Mouse (Mus musculus): ENCODE results near the gene Tcf15.

Tcf15 gene

GRCm38 (mm10) chr2:152119228-152119865 lies 24.0 kb upstream of the Tcf15 start:
- in situ Hi-C loops (cut with MboI): loop anchor here (25.0 kb wide), 1 partner anchor 243 kb away; no protein-coding TSS in a partner anchor

DNA sequence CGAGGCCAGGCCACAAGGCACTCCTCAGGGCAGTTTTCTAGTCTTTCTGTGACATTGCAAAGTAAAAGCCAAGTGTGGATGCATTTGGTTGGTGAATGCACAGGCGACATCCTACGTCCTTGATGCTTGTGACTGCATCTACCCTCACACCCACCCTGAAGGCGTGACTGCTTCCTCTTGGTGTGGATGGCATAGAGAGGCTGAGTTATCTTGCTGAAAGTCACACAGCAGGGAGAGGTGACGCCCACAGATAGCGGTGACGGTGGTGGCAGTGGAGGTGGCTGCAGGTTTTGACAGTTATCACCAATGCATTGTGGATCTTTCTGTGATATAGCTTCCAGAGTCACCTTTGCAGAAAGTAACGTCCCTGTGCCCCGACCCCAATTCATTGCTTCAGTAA lies 20.5 kb upstream of the Tcf15 start:
- in situ Hi-C loops (cut with MboI): loop anchor here (25.0 kb wide), 1 partner anchor 239 kb away; no protein-coding TSS in a partner anchor

GRCm38 (mm10) chr2:152128597-152128996 lies 14.8 kb upstream of the Tcf15 start:
- in situ Hi-C loops (cut with MboI): no loop called here

DNA sequence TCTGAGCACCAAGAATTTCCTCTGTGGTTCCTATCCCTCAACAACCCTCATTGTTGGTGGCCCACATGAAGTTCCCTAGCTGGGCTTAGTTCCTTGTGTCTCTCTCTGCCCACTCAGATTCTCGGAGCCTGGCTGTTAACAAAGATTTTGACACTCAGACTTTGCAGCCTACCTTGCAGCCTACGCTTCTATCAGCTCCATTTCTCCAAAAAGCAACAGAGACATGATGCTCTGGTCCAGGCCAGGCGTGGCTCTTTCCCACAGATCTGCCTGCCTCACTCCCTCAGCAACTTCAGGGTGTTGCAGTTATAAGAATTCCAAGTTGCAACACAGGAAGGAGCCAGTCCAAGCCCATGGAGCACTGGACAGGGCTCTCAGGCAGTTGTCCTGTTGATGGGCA lies 13.6 kb upstream of the Tcf15 start:
- in situ Hi-C loops (cut with MboI): no loop called here

DNA sequence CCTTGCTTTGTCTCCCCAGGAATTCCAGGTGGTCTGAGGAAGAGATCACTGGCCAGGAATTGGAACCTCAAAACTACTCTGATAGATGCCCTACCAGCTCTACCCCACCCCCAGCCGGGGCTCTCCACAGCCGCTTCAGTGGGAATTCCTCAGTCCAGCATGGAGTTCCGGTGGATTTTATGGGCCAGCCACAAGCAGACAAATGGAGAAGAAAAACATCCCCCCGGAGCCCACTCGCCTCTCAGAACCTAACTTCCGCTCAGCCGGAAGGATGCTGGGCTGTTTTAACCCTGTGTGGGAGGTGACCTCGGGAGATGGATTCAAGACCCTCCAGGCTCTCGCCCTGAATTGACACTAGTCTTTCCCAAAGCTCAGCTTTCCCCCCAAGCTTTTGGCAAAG lies 11.3 kb upstream of the Tcf15 start:
- in situ Hi-C loops (cut with MboI): no loop called here

DNA sequence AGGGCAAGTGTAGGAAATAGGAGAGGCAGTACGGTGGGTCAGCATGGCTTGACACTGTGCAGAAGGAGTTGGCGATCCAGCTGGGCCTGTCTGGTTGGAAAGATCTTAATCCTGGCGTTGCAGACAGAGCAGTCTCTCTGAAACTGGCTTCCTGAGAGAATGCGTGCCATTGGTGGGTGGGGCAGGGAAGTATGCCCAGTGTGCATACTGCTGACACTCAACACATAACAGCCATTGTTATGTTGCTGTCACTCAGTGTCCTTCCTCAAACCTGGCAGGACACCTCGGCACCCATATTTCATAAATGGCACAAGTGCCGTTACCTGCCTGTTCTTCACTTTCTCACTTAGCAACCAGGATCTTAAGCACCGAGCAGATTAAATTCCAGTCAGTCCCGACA lies 10.7 kb upstream of the Tcf15 start:
- in situ Hi-C loops (cut with MboI): no loop called here

DNA sequence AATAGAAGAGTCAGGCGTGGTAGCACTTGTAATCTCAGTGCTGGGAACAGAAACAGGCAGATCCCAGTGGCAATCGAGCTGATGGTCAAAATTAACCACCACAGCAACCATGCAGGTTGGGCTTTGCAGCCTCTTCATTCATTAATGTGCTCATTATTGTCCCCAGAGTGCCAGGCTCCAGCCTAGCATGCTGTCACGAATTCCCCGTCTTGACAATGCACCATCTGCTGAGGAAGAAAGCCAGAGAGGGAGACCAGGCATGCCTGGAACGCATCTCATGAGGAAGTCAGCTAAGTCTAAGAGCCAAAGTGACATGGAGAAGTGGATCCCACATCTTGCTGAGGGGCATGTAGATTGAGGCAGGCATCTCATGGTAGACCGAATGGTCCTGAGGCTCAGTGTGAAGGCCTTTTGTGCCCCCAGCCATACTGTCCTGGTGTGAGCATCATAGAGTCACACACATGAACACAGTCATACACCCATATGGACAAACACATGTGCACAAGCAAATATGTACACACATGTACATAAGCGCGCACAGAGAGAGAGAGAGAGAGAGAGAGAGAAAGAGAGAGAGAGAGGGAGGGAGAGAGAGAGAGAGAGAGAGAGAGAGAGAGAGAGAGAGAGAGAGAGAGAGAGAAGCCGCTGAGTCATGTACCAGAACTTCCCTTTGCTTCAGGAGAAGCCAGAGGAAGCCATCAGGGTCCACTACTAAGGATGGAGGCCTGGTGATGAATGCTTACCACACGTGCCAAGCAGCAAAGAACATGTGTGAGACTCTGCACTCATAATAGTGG lies 4.0 kb upstream of the Tcf15 start:
- in situ Hi-C loops (cut with MboI): no loop called here

DNA sequence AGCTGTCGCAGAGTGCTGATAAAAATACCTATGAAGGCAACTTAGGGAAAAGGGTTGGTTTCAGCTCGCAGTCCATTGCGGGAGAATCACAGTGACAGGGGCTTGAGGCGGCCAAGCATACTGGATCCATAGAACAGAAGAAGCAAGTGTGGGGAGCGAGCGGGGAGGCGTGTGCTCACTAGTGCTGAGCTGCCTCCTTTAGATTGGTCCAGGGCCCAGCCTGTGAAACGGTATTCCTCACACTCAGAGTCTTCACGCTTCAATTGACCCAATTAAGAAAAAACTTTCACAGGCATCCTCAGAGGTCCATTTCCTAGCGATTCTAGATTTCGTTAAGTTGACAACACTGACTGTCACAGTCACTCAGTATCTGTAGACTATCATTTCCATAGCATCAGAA lies 2.4 kb upstream of the Tcf15 start:
- in situ Hi-C loops (cut with MboI): no loop called here

DNA sequence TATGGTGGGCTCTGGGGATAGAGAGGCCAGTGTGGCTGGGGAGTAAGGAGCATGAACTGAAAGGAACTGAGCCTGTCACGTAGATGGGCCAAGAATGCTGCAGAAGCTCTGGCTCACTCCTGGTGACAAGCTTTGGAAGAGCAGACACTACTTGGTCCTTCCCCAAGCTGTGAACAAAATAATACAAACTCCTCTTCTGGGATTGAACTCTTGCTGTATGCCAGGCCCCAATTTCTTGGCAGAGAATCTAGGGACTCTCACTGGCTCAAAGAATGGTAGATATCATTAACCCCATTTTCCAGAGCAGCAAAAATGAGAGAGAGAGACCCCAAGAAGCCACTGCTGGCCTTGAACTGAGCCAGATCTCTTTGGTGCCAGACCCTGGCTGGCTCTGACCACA lies 1.9 kb upstream of the Tcf15 start:
- in situ Hi-C loops (cut with MboI): no loop called here

DNA sequence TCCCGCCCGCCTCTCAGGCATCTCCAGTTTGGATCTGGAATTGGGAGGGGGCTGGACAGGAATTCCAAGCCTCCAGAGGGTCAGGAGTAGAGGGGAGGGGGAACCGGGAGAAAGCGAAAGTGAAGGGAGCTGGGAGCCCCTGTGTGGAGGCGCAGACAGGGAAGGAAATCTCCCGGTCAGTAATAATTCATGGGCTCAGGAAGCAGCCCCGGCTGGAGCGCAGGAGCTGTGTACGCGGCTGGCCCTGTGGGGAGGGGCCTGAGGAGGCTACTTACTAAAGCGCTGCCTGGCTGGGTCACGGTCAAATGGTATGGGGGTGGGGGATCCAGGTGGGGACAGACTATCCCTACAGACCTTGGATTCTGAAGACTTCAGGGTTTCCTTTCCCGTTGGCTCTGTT lies 1.3 kb upstream of the Tcf15 start:
- in situ Hi-C loops (cut with MboI): no loop called here

DNA sequence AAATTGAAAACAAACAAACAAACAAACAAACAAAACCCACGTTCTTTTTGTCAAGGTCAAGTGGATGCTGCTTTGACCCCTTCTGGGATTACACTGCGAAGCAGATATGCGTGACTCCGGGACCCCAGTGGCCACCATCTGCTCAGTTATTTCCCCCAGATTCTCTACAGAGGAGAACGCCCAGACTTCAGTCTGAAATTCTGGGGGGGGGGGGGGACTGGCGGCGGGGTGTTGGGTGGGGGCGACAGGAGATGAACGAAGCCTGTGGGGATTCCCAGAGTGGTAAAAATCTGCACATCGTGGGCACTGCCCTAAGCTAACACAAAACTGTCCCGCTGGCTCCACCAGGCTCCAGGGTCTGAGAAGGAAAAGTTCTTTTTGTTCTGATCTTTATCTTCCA lies 790 bp upstream of the Tcf15 start:
- in situ Hi-C loops (cut with MboI): no loop called here

GRCm38 (mm10) chr2:152144158-152144450 lies 743 bp downstream of the Tcf15 start:
- in situ Hi-C loops (cut with MboI): no loop called here

- in situ Hi-C loops (cut with MboI): no loop called here
Measured at GRCm38 (mm10) chr2:152144501-152144900, 1.1 kb downstream of the Tcf15 start.

DNA sequence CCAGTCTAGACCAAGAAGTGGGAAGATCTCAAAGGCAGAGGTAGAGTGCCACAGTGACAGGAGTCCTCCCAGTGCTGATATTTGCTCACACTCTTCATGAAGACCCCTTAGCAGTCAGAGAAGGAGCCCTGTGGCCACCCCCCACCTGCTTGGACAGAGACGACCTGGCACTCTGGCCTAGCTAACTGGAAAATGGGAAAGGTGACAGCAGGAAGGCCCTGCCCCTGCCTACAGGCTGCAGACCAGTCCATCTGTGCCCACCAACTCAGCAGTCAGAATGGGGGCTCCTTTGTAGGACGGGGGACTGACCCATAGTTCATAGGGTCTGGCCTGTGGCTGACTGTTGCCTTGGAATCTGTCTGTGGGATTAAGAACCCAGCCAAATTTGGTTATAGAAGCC lies 2.4 kb downstream of the Tcf15 start:
- in situ Hi-C loops (cut with MboI): no loop called here

- in situ Hi-C loops (cut with MboI): no loop called here
Measured at GRCm38 (mm10) chr2:152147079-152147478, 3.7 kb downstream of the Tcf15 start.

DNA sequence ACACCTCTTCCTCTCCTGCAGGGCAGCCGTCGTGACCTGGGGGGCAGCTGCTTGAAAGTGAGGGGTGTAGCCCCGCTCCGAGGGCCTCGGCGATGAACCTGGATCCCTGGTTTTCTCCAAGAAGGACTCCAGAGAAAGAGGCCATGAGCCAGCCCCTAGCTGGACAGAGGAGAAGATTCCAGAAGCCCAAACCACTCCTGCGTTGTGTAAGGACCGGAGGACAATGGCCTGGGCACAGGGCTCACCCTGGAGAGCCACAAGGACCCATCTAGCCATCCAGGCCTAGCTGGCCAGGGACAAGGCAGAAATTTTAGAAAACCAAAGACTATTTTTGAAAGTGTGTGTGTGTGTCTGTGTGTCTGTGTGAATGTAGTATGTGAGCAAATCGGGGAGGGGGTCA lies 5.3 kb downstream of the Tcf15 start:
- in situ Hi-C loops (cut with MboI): no loop called here

DNA sequence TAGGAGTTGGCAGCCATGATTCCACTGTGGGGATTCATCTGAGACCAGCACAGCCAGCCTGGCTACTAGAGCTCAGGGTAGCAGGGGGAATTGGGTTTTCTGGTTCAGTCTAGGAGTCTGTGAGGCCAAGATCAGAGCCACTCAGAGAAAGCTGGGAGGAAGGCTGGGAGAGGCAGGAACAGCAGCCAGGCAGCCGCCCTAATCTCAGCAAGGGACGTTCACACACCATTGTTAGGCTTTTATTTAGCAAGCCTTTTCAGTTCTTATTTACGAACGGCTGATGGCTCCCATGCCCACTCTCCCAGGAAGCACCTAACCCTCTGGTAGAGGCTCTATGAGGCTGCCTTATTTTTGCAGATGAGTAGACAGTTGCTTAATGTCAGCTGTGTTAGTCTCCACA lies 6.5 kb downstream of the Tcf15 start:
- in situ Hi-C loops (cut with MboI): no loop called here

GRCm38 (mm10) chr2:152150373-152150772 lies 7.0 kb downstream of the Tcf15 start:
- in situ Hi-C loops (cut with MboI): no loop called here

DNA sequence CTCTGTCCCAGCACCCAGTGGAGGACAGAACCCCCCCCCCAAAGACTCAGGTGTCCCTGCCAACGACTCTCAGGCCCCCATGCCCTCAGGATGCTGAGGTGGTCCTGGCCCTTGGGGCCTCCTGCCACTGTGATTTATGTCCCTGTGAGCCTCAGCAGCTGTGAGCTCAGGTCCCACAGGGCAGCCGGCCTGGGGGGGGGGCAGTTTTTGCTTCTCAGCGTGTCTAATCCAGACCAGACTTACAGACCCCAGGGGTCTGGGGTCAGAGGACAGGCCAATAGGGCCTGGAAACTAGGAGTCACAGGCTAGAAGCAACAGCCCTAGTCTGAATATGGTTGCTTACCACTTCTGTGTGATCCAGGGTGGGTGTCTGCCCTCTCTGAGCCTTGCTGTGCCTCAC lies 10.0 kb downstream of the Tcf15 start:
- in situ Hi-C loops (cut with MboI): no loop called here

DNA sequence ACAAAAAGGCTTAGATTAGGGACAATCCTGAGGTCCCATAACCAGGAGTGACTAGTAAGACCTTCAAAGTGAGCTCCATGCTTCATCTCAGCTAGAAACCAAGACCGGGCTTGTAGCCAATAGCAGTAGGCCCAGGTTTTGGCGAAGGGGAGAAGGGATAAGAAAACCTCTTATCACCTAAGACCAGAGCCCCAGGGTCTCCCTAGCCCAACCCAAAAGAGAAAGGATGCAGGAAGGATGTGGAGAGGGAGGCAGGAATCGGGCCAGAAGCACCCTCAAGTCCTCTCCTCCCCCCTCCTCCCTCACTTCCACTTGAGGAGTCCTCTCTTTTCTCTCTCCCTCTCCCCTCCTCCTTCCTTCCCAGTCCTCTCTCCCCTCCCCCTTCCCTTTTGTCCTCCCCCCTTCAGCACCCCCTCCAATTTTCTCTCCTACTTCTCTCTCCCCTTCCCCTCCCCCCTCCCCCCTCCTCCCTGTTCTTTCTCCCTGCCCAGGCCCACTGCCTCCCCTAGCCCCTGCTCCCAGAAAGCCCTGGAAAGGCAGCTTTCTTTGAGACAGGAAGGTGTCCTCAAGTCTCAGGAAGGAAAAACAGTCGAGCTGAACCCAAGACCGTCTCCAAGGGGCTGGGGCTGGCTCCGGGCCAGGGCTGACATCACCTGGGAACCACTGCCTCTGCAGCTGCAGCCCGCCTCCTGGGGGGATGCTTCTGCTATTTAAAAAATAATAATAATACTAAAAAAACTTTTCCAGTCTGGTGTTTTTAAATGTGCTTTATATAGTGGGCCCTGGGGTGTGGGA lies 12.2 kb downstream of the Tcf15 start:
- in situ Hi-C loops (cut with MboI): no loop called here

GRCm38 (mm10) chr2:152156471-152156870 lies 13.1 kb downstream of the Tcf15 start:
- in situ Hi-C loops (cut with MboI): no loop called here

DNA sequence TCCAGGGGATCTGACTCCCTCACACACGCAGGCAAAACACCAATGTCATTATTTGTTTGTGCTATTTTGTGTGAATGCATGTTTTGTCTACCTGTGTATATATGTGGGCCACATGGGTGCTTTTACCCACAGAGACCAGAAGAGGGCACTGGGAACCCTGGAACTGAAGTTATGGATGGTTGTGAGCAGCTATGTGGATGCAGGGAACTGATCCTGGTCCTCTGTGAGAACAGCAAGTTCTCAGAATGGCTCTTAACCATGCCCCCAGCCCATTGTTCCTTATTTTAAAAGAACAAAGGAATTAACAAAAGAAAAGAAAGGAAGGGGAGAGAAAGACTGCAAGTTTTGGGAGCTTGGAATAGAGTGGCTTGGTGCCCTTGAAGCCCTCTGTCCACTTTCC lies 16.1 kb downstream of the Tcf15 start:
- in situ Hi-C loops (cut with MboI): no loop called here

DNA sequence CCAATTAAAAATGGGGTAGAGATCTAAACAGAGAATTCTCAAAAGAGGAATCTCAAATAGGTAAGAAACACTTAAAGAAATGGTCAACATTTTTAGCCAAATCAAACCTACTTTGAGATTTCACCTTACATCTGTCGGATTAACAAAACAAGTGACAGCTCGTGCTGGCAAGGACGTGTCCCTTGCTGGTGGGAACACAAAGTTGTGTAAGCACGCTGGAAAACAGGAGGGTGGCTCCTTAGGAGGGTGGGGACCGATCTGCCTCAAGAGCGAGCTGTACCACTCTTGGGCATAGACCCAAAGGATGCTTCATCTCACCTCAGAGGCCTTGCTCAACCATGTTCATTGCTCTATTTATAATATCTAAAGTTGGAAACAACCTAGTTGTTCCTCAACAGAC lies 22.9 kb downstream of the Tcf15 start:
- in situ Hi-C loops (cut with MboI): no loop called here

Data from mature B cell (primary cell).